20 mouse cellular contexts compared by ENCODE assay signal in the genomic region with DNA sequence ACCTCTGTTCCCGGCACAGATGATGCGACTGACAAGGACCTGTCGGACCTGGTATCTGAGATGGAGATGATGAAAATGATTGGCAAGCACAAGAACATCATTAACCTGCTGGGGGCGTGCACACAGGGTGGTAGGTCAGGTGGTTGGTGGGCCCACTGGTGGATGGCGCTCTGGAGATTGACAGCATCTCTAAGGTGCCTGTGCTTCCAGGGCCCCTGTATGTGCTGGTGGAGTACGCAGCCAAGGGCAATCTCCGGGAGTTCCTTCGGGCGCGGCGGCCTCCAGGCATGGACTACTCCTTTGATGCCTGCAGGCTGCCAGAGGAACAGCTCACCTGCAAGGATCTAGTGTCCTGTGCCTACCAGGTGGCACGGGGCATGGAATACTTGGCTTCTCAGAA. TPM values are rescaled to one million over a fixed set of nuclear protein-coding genes. Genes with fewer than 3 reads are reported as not detected.
"Had no signal": no experiment of that assay in that cellular context is flagged by ENCODE, and none has a peak within 500 bp of the region (broad histone marks: within the 10 kb centered on the region; RNA-seq: fewer than 3 reads in every experiment).

No protein-coding gene starts in this region.

- H3K4me2 ChIP-seq: lung, embryonic 14.5 days; midbrain, embryonic 13.5 days; midbrain, embryonic 15.5 days; neural tube, embryonic 13.5 days; neural tube, embryonic 15.5 days had no signal

- H3K9ac ChIP-seq: lung, embryonic 14.5 days; midbrain, embryonic 13.5 days; midbrain, embryonic 15.5 days; neural tube, embryonic 13.5 days; neural tube, embryonic 15.5 days had no signal

- H3K36me3 ChIP-seq: midbrain, embryonic 15.5 days had no signal

- H3K4me1 ChIP-seq: midbrain, embryonic 15.5 days had no signal

- H3K27ac ChIP-seq: midbrain, embryonic 10.5 days; midbrain, embryonic 13.5 days; midbrain, embryonic 15.5 days; neural tube, embryonic 13.5 days; neural tube, embryonic 15.5 days had no signal

- H3K4me3 ChIP-seq: midbrain, embryonic 10.5 days; midbrain, embryonic 13.5 days; midbrain, embryonic 15.5 days; myocyte; neural tube, embryonic 13.5 days; neural tube, embryonic 15.5 days had no signal

- H3K9me3 ChIP-seq: midbrain, embryonic 10.5 days; midbrain, embryonic 13.5 days; midbrain, embryonic 15.5 days; neural tube, embryonic 13.5 days; neural tube, embryonic 15.5 days had no signal

- ATAC-seq: midbrain, embryonic 13.5 days; midbrain, embryonic 15.5 days had no signal

- H3K27me3 ChIP-seq: midbrain, embryonic 15.5 days; neural tube, embryonic 13.5 days; neural tube, embryonic 15.5 days had no signal

- DNase-seq: lung, adult 18-20 months; lung, embryonic 14.5 days; lung, postnatal 10 days; lung, postnatal 4 days; retina, postnatal 1 day; right cerebral cortex, adult 18-20 months; right cerebral cortex, postnatal 25 days; right cerebral cortex, postnatal 4 days; spleen, adult 18-20 months; thymus, adult 18-20 months; thymus, postnatal 14 days; thymus, postnatal 36 days had no signal

RNA-seq across cellular contexts. Expression of a gene that starts 12.4 kb away (rescaled TPM):
- total RNA-seq: megakaryocyte, adult 5-6 weeks; megakaryocyte-erythroid progenitor cell, adult 5-6 weeks had no signal
